Mouse (Mus musculus) heart, adult 18-20 months (tissue): ENCODE data around the gene Ms4a18. TPM values are rescaled to one million over a fixed set of nuclear protein-coding genes. Genes with fewer than 3 reads are reported as not detected.

Experiments used
- DNase-seq, 2 experiments: peaks; one replicate each; pipeline ENCODE4 v3.0.0; 2021 to 2022; ENCODE audit warnings: mixed read lengths in 1 of 2
- long read RNA-seq, 2 experiments: library from polyadenylated mRNA; stranded (forward); transcript quantifications; one replicate each; pipeline ENCODE4 v2.0.0; 2021
- total RNA-seq, 2 experiments: library from RNA; stranded (reverse); gene quantifications; 2 replicates each; pipeline ENCODE4 v1.2.3; 2021

Ms4a18 gene
- not detected for total RNA-seq
- long read RNA-seq, experiment 1, result 0 reads
- long read RNA-seq, experiment 2, result 0 reads

DNA sequence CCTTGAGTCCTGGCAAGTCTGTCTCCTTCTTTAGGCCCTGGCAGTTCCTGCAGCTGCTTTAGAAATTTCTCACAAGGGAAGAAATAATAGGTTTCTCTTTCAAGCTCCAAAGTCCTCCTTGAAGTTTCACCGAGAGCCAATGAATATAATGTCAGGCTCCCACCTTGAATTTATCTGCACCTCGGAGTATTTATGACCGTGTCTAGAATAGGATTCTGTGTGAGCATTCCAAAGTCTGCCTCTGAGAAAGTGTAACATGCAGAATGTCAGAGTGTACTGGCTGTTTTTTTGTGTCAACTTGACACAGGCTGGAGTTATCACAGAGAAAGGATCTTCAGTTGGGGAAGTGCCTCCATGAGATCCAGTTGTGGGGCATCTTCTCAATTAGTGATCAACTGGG, at the start of gene Ms4a18:
Gene Ms4a18, minus strand, starts transcription at position 141 of the 400 bp plus-strand sequence.
- DNase-seq, result no peak

DNA sequence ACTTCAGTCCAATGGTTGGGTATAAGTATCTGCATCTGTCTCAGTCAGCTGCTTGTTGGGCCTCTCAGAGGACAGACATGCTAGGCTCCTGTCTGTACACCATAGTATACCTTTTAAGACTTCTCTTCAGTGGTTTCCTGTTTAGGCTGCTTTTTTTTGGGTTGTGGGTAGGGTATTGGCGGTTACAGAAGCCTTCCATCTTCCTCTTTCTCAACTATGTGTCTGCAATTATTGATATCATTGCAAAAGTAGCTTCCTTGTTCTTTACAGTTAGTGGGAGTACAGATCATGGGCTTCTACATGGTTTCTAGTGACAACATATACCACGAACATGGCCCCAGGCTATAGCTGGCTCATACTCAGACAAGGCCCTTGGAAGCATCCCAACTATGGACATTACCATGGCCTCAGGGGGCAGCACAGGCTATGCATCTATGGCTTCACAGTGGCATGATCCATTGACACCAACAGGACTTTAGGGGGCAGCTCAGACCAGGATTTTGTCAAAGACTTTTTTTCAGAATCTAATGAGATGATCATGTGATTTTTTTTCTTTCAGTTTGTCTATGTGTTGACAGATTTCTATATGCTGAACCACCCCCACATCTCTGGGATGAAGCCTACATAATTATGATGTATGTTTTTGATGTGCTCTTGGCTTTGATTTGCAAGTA, 47.5 kb upstream of the Ms4a18 start:
- no peak for DNase-seq

DNA sequence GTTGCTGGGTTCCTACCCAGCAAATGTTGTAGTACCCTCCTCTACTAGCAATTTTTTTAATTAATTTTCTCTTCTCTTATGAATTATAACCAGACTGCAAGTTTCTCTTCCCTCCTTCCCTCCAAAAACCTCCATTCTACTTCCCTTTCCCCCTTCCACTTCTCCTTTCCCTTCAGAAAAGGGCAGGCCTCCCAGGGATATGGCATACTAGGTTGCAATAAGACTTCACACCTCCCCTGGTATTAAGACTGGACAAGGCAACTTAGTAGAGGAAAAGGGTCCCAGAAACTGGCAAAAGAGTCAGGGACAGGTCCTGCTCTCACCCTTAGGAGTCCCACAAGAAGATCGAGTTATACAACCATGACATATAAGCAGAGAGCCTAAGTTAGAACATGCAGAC, 43.1 kb upstream of the Ms4a18 start:
- DNase-seq, result peak in 1 of 2 experiments; percentile 21

DNA sequence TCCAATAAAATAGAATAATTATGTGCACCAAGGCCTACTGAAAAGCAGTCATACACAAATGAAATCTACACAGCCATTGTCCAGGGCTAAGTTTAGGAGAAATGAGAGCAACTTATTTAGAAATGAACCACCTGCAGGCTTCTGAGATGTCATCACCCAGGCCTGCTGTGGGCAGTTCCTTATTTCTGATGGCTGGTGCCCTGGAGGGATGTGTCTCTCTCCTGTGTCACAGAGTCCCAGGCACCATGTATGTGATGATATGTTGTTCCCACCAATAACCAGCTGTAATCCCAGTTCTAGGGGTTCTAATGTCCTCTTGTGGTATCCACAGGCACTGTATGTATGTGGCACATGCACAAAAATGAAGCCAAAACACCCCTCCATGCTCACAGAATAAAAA, 42.1 kb upstream of the Ms4a18 start:
- DNase-seq, result no peak

DNA sequence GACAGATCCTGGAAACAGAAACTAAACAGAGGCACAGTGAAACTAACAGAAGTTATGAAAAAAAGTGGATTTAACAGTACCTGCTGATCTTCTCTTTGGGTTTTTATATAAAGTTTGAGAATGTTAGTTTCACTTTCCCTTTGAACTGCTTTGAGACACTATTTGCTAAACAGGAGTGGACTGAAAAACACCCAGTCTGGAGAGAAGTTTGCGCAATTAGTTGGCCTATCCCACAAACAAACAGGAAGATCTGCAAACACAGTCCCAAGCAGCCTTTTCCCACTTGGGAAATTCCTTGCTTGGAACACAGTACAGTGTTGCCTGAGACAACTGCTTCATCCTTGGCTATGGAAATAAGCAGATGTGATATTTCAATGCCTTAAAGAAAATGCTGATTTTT, 37.9 kb upstream of the Ms4a18 start:
- DNase-seq, result peak; percentile 69 to 89

DNA sequence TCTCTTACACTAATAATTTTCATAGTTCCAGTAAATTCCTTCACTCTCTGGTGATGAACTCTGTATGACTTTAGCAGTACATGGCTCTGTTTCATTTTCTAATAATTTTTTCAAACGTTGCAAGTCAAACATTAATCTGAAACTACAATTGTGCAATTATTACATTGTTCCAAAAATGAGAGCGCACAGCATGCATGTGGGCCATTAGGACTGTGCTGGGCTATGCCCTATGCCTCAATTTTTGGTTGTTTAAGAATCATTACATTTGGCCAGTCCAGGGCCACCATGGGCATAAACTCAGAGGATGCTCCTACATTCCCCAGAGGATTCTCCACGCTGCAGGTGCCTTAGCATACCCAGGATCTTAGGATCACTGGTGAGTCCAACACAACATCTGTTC, 35.4 kb upstream of the Ms4a18 start:
- DNase-seq, result peak in 1 of 2 experiments; percentile 17

DNA sequence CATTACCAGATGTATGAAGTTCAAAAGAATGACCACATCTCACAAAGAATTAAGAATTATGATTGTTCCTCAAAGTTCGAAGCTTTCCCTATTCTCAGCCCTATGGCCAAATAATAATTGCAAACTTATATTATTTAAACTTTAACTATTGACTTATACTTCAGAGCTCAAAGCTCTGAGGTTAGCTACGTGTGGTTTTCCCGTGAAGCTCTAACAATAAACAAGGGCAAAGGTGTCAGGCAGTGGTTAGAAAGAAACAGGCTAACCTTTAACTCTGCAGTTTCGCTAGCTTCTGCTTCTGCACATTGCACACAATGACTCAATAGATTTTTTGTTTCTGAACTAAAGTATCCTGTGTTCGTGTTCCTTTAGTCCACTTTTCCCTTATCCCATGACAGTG, 35.0 kb upstream of the Ms4a18 start:
- no peak for DNase-seq

DNA sequence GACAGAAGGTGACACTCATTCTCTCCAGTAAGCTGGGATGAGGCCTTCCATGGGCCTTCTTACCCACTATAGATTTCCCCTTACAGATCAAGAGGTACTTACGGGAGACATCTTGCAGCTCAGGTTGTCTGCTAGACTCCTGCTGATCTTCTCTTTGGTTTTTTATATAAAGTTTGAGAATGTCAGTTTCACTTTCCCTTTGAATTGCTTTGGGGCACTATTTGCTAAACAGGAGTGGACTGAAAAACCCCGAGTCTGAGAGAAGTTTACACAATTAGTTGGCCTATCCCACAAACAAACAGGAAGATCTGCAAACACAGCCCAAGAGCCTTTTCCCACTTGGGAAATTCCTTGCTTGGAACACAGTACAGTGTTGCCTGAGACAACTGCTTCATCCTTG, 32.5 kb upstream of the Ms4a18 start:
- DNase-seq, result peak; percentile 37 to 62

DNA sequence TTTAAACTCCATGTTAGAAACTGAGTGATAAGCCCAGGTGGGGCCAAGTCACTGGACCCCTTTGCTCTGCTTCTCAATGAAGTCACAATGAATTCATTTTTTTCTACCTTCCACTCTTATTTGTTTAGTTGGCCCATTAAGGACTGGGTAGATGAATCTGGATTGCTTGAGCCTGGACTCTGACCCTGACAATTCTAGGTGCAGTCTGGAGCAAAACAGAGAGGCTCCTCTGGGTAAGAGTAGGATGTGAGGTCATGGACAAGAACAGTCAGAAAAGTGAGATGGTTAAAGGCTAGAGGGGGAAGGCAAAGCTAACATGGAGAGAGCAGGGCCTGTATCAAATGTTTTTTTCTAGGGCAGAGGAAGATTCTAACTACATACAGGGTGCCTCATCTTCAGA, 31.6 kb upstream of the Ms4a18 start:
- DNase-seq, result peak in 1 of 2 experiments; percentile 24

DNA sequence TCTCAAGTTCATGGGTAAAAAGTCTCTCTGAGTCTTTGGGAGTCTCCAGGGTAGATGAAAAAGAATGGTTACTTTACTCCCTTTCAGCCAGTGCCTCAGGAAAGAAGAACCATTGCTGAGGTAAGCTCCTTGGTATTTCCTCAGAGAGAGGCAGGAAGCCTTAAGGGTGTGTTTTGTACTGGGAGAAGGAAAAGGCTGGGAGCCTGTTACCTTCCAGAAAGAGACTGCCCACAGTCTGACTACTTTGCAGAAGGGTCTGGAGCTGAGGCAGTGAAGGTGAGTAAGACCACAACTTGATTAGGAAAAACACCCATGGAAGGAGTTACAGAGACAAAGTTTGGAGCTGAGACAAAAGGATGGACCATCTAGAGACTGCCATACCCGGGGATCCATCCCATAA, 30.7 kb upstream of the Ms4a18 start:
- DNase-seq, result peak; percentile 50 to 69

DNA sequence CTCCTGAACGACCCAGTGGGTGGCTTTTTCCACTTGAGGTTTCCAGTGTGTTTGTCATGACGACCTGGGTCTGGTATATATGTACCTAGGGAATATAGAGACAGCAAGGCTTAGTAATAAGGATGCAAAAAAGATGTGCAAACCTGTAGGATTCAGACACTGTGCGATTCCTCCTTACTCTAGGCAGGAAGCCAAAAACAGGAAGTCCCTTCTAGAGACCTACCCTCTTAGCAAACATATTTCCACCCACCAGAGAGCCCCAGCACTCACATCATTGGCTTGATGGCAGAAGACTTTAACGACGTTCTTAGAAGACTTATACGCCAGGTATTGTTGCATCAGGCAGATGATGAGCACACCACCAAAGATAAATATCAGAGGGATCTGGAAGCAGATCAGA, 30.2 kb upstream of the Ms4a18 start:
- DNase-seq, result peak in 1 of 2 experiments; percentile 29

DNA sequence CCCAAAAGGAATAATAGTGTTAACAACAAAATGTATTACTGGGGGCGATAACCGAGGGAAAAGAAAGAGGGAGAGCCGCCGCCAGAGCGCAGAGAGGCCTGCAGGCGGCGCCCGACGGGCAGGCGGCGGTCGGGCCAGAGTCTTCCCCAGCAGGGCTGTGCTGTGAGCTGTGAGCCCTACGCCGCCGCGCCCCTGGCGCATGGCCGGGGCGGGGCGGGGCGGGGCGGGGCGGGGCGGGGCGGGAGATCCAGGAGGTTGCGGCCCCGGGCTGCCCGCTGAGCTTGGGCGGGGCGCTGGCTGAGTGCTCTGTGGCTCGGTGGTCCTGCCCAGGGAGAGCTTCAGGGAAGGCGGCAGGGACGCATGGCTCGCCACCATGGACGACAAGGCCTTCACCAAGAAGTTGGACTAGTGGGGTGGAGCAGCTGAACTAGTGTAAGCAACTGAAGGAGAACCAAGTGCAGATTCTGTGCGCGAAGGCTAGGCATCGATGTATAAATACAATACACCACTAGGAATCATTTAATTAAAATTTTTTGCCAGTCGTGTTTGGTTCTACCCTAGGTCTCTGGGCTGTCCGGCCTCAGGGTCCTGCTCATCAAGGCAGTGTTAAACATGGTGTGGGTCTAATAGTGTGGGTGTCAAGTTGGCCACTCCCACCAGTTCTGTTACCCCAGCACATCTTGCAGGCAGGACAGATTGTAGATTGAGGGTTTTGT, 27.3 kb upstream of the Ms4a18 start:
- peak; percentile 67 to 82 for DNase-seq

DNA sequence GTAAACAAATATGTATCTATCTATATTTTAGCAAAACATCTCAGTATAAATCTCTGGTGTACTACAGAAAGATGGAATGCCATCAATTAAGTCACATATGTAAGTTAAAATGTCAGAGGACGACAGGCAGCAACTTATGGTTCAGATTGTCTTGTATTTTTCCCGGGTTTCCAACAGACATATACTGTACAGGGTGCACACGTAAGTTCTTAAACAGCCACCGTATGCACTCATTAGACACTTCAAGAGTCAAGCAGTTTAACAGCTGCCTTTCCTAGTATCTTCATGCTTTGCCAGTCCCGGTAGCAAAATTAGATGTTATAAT, 26.8 kb upstream of the Ms4a18 start:
- no peak for DNase-seq

DNA sequence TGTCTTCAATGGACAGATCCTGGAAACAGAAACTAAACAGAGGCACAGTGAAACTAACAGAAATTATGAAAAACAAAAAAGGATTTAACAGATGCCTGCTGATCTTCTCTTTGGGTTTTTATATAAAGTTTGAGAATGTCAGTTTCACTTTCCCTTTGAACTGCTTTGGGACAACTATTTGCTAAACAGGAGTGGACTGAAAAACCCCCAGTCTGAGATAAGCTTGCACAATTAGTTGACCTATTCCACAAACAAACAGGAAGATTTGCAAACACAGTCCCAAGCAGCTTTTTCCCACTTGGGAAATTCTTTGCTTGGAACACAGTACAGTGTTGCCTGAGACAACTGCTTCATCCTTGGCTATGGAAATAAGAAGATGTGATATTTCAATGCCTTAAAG, 19.7 kb upstream of the Ms4a18 start:
- no peak for DNase-seq

DNA sequence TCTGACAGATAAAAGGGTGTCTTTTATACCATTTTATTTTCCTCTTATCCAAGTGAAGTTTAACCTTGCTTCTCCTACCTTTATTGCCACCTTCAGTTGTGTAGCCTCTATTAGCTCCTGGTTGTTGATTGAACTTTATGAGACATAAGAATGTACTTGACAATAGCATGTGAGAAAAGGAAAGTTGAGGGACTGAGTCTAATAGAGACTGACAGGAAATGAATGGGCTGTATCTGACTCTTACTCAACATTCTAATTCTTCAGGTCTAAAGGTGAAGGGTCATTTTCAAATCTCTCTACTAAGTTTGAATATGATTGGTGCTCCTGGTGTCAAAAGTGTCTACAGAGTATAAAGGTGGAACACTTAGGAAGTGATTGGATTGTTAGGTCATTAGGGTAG, 4.6 kb upstream of the Ms4a18 start:
- DNase-seq, result no peak

DNA sequence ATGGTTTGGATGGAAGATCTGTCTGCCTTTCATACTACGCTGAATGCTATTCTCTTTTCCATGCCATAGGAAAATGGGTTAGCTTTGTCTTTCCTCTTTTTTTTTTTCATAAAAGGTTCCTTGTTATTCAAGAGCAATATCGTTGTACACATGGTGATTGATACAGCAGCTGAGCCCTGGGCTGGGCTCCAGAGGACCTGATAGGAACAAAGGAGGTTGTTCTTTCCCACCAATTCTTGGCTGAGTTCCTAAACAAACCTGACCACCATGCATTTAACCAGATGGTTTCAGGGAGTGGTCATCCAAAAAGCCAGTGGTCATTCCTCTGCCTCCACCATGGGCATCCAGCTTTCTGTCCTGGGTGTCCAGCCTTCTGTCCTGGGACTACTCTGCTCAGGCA, 580 bp downstream of the Ms4a18 start:
- peak in 1 of 2 experiments; percentile 54 for DNase-seq

DNA sequence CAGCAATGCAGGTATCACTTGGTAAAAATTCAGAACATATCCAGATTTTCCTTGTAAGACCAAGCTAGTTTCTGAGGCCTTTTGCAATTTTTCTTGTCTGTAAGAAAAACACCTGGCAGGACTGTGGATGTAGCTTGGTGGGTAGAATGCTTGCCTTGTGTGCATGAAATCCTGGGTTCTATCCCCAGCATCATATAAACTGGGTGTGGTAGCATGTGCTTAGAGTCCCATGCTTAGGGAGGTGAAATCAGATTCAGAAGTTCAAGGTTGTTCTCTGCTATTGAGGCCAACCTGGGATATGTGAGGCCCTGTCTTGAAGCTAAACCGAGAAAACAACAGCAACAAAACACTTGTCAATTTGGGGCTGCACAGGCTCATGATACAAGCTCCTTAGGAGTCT, 1.8 kb downstream of the Ms4a18 start:
- DNase-seq, result no peak

DNA sequence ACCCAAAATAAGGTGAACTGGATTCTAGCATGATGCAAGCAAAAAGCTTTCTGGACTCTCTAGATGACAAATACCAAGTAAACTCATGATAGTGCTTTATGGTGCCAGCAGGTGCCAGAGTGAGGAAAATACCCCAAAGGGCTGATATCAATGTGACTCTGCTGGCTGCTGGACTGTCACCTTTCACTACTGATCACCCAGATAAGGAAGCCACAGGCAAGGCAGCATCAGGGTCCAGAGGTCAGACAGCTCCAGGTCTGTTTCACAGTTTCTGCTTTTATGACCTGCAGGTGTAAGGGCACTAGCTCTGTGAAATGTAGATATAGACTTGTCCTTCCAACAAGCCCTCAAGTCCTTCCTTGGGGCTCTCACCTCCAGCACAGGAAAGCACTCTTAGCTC, 2.4 kb downstream of the Ms4a18 start:
- no peak for DNase-seq

DNA sequence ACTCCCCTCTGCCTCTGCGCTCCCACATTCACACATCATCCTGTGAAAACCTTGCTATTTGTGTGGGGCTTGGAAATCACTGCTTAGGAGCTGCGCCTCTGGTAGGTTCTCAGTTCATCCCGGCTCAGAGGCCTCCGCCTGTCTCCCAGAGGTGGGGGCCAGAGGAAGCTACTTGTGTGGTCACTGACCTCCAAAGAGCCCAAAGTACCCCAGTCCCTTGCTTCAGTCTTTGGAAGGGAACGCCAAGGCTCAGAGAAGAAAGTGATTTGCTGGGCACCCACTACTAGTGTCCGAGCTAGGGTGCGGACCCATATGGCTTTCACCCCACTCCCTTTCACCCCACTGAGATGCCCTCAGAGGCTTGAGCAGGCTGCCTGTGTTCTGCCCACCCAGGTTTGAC, 24.7 kb downstream of the Ms4a18 start, which contains the start of gene Ms4a15:
Gene Ms4a15, minus strand, starts transcription at position 101 of the 400 bp plus-strand sequence.
- no peak for DNase-seq

DNA sequence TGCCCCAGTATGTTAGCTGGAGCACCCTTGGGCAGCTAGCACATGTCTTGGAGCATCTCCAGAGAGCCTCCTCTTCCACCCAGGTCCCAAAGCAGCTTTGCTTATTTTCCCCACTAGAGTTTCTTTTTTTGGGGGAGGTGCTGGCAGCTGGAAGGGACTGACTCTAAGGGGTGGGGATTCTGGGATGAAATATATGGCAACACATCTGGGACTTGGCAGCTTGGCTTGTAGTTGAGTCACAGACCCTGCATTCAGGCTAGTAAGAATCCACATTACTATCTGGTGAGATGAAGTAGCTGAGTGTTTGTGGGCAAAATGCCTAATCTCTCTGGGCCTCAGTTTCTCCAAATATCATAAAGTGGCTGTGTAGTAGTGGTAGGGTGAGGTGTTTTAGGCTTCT, 25.9 kb downstream of the Ms4a18 start:
- no peak for DNase-seq

DNA sequence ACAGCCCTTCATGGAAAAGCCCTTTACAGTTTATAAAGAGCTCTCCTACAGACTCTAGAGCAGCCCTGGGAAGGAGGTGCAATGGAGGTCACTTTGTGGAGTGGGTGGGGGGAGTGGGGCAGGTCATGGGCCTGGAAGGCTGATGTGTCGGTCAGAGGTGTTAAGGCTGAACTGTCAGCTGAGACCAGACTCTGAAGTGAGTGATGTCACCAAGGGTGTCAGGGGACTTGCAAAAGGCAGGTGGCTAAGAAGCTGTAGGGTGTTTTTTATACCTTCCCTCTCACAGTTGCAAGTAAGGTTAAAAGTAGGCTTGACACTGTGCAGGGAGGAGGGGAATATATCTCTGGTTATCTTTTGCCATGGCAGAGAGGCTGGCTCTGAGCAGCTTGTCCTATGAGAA, 27.1 kb downstream of the Ms4a18 start:
- no peak for DNase-seq

DNA sequence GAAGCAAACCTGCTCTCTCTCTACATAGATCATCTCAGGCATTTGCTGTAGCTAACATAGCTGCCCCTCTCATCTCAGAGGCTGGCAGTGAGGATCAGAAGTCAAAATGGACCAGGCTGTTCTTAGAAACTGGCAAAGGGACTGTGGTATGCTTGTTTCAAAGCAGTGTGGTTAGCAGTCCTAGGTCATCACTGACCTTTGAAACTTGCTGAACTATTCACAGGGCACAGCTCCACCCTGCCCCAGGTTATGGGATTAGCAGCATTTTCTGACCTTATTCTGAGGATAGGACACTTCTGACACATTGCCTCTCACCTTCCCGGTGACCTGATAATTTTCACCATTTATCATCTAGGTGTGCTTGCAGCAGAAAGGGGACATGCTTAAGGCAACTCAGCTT, 29.3 kb downstream of the Ms4a18 start:
- no peak for DNase-seq

DNA sequence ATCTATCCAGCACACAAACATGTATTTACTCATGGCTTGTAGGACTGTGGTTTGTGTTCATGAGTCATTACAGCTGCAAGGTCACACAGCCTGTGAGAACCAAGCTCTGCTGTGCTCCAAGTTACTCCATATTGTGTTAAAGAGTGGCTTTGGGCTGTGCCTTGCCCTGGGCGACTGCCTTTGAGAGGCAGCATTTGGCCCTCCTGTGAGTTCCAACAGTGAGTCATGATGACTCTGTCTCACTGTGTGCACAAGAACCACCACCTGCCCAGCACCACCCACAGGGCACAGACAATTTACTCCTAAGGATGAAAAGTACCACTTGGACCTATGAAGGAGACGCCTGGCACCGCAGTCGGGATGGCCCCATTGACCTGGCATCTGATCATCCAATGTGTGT, 31.9 kb downstream of the Ms4a18 start:
- DNase-seq, result no peak

DNA sequence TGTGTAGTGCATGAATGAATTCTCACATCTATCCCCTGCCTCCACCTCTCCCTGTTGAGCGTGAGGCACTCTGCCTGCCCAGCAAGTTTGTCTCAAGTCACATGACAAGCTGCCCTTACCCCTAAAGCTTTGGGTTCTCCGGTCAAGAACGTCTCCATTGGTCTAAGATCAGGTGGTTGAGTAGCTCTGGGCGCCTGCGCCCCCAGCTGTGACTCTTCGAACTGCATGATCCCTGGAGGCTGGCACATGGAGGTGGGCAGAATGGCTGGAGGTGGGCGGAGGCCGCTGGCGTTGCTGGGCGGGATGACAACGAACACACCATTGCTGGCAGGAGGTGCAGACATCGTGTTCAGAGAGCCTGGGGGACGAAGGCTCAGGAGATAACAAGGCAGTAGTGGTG, 33.3 kb downstream of the Ms4a18 start:
- DNase-seq, result no peak
